Mouse (Mus musculus): ENCODE measurements around the gene Bnip2.

GRCm38 (mm10) chr9:69986063-69986462, 3.2 kb upstream of the Bnip2 start:
- no peak for TF ChIP-seq CTCF (IDR thresholded peaks at IDR 0.05)
- TF ChIP-seq EP300 (IDR thresholded peaks at IDR 0.05) = no peak
